Mouse (Mus musculus) lung, embryonic 15.5 days (tissue): ENCODE data around the gene Ube2d3. TPM values are rescaled to one million over a fixed set of nuclear protein-coding genes. Genes with fewer than 3 reads are reported as not detected.
"Not testable (repeated sequence)": the region's sequence is repeated elsewhere in the genome, so short reads cannot be mapped to it uniquely, and the experiment has no call there.

ENCODE experiments used
- ATAC-seq: fragments of 200-750 bp; cut with Nextera tagmentation; 2 replicates; pipeline ENCODE4 v1.8.0; 2017; ENCODE audit warnings: moderate number of reproducible peaks, borderline replicate concordance; ENCODE audit not compliant: low FRiP score, low TSS enrichment; ENCODE audit errors: extremely low read depth
- H3K27ac ChIP-seq: fragments of 300-500 bp; sonication (generic); 2 replicates; pipeline ENCODE4 v1.5.1; 2015; ENCODE audit warnings: moderate library complexity, mild to moderate bottlenecking, inconsistent platforms
- H3K27me3 ChIP-seq: fragments of 300-500 bp; sonication (generic); 2 replicates; pipeline ENCODE4 v1.6.1; 2015; ENCODE audit warnings: inconsistent platforms
- H3K36me3 ChIP-seq: fragments of 300-500 bp; sonication (generic); 2 replicates; pipeline ENCODE4 v1.6.1; 2015; ENCODE audit warnings: inconsistent platforms
- H3K4me1 ChIP-seq: fragments of 300-500 bp; sonication (generic); 2 replicates; pipeline ENCODE4 v1.6.1; 2015; ENCODE audit warnings: inconsistent platforms
- H3K4me2 ChIP-seq: fragments of 300-500 bp; sonication (generic); 2 replicates; pipeline ENCODE4 v1.6.1; 2015; ENCODE audit warnings: inconsistent platforms, mild to moderate bottlenecking, moderate library complexity
- H3K4me3 ChIP-seq: fragments of 300-500 bp; sonication (generic); 2 replicates; pipeline ENCODE4 v1.5.1; 2015; ENCODE audit warnings: mild to moderate bottlenecking, inconsistent platforms
- H3K9ac ChIP-seq: fragments of 300-500 bp; sonication (generic); 2 replicates; pipeline ENCODE4 v1.6.1; 2015; ENCODE audit warnings: inconsistent platforms
- H3K9me3 ChIP-seq: fragments of 300-500 bp; sonication (generic); 2 replicates; pipeline ENCODE4 v1.6.1; 2016; ENCODE audit warnings: inconsistent platforms
- WGBS: fragments of 180-500 bp; shearing (Covaris S2); methylation state at CpG from one replicate; pipeline ENCODE4 v1.1.7; 2015; 5-methylcytosine and 5-hydroxymethylcytosine counted together
- polyA plus RNA-seq: library from polyadenylated mRNA; unstranded; fragments of >200 nt; fragmentation: Nextera tagmentation; extraction: Ambion mirVana; gene quantifications from 2 replicates; pipeline ENCODE4 v1.2.1, GENCODE M21; 2015

Gene Ube2d3
- polyA plus RNA-seq, 1 experiment from 2014 or later, result 516 TPM

DNA sequence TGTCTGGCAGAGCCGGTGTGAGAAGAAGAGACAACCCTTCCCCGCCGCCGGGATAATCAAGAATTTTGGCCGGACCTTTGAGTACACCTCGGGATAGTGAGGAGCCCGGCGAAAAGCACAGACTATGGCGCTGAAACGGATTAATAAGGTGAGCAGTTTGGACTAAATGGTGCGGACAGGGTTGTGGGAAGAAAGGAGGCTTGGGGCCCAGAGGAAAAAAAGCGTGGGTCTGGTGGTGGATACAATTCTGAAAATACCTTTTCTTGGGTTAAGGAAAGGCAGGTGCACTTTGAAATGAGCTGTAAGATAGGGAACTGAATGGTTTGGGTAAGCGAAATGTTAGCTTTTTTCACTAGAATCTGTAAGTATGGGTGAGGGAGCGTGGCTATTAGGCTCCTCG lies 1.7 kb downstream of the Ube2d3 start:
- Histone ChIP-seq H3K9ac (peak overlapping the region; percentile 95), H3K27ac (peak overlapping the region; percentile 100), H3K9me3 (no peaks in the 10 kb centered on the region), H3K4me2 (peak overlapping the region; percentile 60), H3K4me1 (peaks cover 19% of the 10 kb centered on the region), H3K36me3 (peaks cover 4% of the 10 kb centered on the region; the same call in 1 of the 2 replicates), H3K4me3 (peak overlapping the region; percentile 96), H3K27me3 (no peaks in the 10 kb centered on the region)
- 2% methylated on average over 15 of the region's 15 CpGs for WGBS
- ATAC-seq, result no peak

DNA sequence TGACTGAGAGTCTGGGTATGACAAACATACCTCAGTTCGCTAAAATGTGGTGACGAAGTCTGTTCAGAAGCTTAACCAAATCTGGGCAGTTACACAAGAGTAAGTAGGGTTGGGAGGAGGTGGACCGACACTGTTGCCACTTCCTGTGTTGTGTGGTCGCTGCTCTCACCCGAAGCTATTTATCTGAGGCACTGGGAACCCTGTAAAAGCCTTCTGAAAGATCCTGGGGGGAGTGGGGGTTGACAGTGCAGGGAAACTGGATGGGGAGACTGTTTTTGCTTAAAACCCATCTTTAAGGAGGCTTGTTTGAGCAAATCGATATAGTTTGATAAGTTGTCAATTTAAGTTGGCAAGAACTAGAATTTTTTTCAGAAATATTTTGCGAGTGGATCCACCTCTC lies 2.3 kb downstream of the Ube2d3 start:
- ATAC-seq, result no peak
- H3K4me3 ChIP-seq, result peak overlapping the region; percentile 96
- H3K27ac ChIP-seq, result peak overlapping the region; percentile 100
- H3K4me2 ChIP-seq, result peak overlapping the region; percentile 60
- 9% methylated on average over 7 of the region's 7 CpGs for WGBS
- H3K27me3 ChIP-seq, result no peaks in the 10 kb centered on the region
- peaks cover 7% of the 10 kb centered on the region; the same call in 1 of the 2 replicates for H3K36me3 ChIP-seq
- H3K4me1 ChIP-seq, result peaks cover 19% of the 10 kb centered on the region
- no peaks in the 10 kb centered on the region for H3K9me3 ChIP-seq
- H3K9ac ChIP-seq, result peak overlapping the region; percentile 95

DNA sequence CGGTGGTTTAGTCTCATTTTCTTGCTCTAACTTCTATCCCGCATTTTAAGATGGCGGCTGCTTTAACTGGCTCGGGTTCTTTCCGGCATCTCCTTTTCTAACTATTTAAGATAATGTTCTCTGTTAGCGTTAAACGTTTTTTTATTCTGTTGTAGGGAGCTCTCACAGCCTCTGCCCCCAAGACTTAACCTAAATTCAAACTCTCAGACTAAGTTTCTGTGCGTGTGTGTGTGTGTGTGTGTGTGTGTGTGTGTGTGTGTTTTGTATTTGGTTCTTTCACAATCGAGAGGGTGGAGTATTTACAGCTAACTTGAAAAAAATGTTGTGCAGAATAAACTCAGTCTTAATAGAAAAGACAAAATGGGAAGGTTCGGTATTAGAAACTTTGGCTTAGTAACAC lies 2.7 kb downstream of the Ube2d3 start:
- Histone ChIP-seq H3K4me1 (peaks cover 19% of the 10 kb centered on the region), H3K27me3 (no peaks in the 10 kb centered on the region), H3K4me2 (peak overlapping the region; percentile 60), H3K27ac (peak overlapping the region; percentile 100; the same call in 1 of the 2 replicates), H3K4me3 (peak overlapping the region; percentile 96), H3K36me3 (peaks cover 7% of the 10 kb centered on the region; the same call in 1 of the 2 replicates), H3K9ac (peak overlapping the region; percentile 95), H3K9me3 (no peaks in the 10 kb centered on the region)
- WGBS, result 14% methylated on average over 10 of the region's 10 CpGs
- ATAC-seq, result no peak

DNA sequence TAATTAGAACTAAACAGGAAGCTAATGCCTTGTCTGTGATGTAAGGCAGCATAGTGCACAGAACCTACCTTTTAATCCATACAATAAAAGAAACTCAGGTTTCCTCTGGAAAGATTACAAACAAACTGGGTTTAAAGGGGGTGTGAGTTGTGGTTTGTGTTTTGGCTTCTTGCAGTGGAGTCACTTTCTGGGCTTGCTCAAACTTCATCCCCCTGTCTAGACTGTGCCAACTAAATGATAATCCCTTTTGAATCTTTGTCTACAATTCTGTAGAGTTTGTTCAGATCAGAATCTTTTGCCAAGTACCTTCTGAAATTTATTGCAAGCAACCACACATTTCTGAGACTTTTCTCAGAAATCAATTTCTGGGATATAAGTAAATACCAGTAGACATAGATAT lies 7.0 kb downstream of the Ube2d3 start:
- Histone ChIP-seq H3K36me3 (peaks cover 8% of the 10 kb centered on the region), H3K4me1 (peaks cover 12% of the 10 kb centered on the region), H3K9ac (no peak overlapping the region), H3K27me3 (no peaks in the 10 kb centered on the region), H3K4me3 (no peak overlapping the region), H3K4me2 (no peak overlapping the region), H3K9me3 (no peaks in the 10 kb centered on the region), H3K27ac (no peak overlapping the region)
- no peak for ATAC-seq

DNA sequence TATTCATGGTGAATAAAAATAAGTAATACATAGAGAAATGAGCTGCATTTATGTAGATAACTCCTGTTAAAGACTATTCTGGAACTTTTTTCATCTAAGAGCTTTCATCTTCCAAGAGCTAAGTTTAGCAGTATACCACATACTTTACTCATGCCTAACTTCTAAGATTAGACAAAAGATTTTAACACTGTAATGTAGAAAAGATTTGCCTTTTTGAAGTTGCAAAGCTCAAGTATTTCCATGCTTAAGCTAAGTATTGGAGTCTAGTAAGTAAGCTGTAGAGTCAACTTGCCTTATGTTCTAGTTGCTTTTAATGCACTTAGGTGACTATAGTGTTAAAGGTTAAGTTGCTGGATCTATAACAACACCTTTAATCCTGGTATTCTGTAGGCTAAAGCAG lies 21.0 kb downstream of the Ube2d3 start:
- no peaks in the 10 kb centered on the region for H3K4me1 ChIP-seq
- no peak overlapping the region for H3K27ac ChIP-seq
- no peaks in the 10 kb centered on the region for H3K27me3 ChIP-seq
- no peak overlapping the region for H3K4me3 ChIP-seq
- H3K36me3 ChIP-seq, result peaks cover 53% of the 10 kb centered on the region
- no peak overlapping the region for H3K4me2 ChIP-seq
- no peak for ATAC-seq
- no peaks in the 10 kb centered on the region for H3K9me3 ChIP-seq
- H3K9ac ChIP-seq, result no peak overlapping the region

DNA sequence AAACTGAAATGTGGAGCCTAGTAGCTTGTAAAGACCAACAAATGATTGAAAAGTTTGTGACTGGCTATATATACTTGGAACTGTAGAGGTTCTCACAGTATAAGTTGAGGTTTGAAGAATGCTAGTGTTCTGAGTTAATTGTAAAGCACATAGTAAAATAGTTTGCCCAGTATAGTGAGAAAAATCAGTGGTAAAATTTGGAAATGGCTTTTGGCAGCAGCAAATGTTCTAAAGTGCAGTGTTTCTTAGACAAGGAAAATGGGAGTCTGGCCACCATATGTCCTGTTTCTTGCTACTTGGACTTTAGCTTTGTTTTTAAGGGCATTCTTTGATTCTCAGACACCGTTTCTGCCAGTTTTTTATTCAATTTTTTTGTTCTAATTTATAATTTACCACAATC lies 30.5 kb downstream of the Ube2d3 start:
- Histone ChIP-seq H3K36me3 (peaks cover 20% of the 10 kb centered on the region), H3K4me1 (no peaks in the 10 kb centered on the region), H3K27ac (no peak overlapping the region), H3K27me3 (no peaks in the 10 kb centered on the region), H3K4me2 (no peak overlapping the region), H3K9ac (no peak overlapping the region), H3K9me3 (no peaks in the 10 kb centered on the region), H3K4me3 (no peak overlapping the region)
- ATAC-seq, result no peak
- WGBS, result 100% methylated on average over 1 of the region's 1 CpGs

DNA sequence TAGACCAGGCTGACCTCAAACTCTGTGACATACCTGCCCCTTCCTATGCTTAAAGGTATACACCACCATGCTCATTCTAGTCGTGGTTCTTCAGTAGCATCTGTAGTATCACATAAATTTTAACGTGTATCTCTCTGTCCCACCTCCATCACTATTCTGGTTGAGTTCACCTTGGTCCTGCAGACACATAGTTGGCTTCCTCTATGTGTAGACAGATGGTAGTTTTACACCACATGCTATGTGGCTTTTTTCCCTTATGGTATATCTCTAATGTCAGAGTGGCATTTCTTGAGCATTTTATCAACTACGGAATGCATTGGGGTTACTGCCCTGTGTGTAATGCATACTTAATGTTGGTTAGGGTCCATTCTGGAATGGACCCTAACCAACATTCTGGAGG lies 31.2 kb downstream of the Ube2d3 start:
- Histone ChIP-seq H3K4me1 (no peaks in the 10 kb centered on the region), H3K4me2 (no peak overlapping the region), H3K9me3 (no peaks in the 10 kb centered on the region), H3K27ac (no peak overlapping the region), H3K27me3 (no peaks in the 10 kb centered on the region), H3K4me3 (no peak overlapping the region), H3K36me3 (peaks cover 18% of the 10 kb centered on the region), H3K9ac (no peak overlapping the region)
- WGBS, result 50% methylated on average over 3 of the region's 3 CpGs
- no peak for ATAC-seq

DNA sequence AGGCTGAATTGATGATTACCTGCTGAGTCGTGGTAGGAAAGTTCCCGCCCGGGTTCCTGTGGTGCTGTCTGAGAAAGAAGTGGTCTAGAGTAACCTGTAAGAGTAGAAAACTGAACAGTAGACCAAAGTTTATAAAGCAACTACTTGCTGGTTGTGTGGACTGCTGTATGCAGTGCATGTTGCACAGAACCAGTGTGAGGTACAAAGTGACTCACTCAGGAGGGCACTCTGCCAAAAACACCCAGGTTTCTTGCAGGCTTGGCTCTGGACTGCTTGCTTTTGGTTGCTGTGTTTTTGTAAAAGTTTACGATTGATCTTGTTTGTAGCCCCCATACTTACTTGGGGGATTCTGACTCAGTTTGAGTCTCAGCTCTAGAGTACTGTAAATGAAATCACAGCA lies 32.0 kb downstream of the Ube2d3 start:
- Histone ChIP-seq H3K36me3 (peaks cover 12% of the 10 kb centered on the region), H3K4me1 (no peaks in the 10 kb centered on the region), H3K4me3 (no peak overlapping the region), H3K9ac (no peak overlapping the region), H3K27ac (no peak overlapping the region), H3K9me3 (no peaks in the 10 kb centered on the region), H3K4me2 (no peak overlapping the region), H3K27me3 (no peaks in the 10 kb centered on the region)
- 37% methylated on average over 4 of the region's 4 CpGs for WGBS
- peak; percentile 59; the same call in 1 of the 2 replicates for ATAC-seq

DNA sequence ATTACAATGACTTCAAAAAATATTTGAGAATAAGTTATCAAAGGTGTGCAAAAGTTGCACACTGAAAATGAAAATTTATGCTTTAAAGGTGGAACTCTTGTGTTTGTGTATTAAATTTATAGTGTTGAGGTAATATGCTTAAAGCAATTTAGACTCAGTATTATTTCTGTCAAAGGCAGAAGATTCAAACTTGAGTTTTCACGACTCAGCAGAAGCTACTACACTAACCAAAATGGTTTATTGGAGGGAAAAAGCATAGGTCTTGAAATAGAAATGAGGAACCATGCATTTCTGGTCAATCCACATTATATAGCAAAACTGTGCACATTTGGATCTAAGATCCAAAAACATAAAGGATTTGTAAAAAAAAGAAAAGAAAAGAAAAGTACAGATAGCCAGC lies 32.9 kb downstream of the Ube2d3 start:
- ATAC-seq, result no peak
- Histone ChIP-seq H3K9ac (no peak overlapping the region), H3K4me1 (no peaks in the 10 kb centered on the region), H3K27me3 (no peaks in the 10 kb centered on the region), H3K36me3 (peaks cover 12% of the 10 kb centered on the region), H3K9me3 (no peaks in the 10 kb centered on the region), H3K27ac (no peak overlapping the region), H3K4me2 (no peak overlapping the region), H3K4me3 (no peak overlapping the region)
- WGBS, result 84% methylated on average over 1 of the region's 1 CpGs

DNA sequence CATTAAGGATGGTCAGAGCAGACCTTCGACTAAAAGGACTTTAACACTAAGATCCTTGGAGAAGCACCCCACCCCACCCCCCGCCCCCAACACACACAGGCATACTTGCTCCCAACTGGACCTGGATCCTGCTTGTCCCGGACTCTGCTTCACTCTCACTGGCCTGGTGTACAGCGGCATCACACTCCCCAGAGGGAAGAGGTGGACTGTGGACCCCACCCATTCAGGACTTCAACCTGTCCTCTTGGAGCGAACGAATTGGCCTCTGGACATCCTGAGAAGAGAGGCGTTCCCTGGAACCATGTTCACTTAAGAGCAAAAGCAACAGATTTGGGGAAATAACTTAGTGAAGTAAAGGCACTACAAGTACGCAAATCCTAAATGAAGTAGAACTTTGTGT lies 37.1 kb downstream of the Ube2d3 start:
- Histone ChIP-seq H3K4me1 (no peaks in the 10 kb centered on the region), H3K9me3 (no peaks in the 10 kb centered on the region), H3K4me3 (no peak overlapping the region), H3K9ac (no peak overlapping the region), H3K36me3 (no peaks in the 10 kb centered on the region), H3K27me3 (no peaks in the 10 kb centered on the region), H3K4me2 (no peak overlapping the region), H3K27ac (no peak overlapping the region)
- ATAC-seq, result no peak
- 81% methylated on average over 8 of the region's 8 CpGs for WGBS

DNA sequence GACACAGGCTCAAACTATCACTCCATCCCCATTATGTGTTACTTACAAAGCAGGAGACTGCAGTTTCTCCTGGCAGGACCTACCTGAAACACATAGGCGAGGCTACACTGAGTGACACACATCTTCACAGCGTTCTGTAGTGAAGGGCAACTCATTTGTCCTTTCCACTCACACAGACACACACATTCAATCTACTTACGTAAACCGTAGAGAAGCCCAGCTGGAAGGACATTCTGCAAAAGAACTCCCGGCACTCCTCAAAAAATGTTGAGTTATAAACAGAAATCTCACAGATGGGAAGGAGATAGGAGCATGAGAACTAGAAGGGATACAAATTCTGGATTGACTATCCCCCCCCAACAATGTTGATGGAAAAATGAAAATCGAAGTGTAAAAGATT lies 38.3 kb downstream of the Ube2d3 start:
- H3K9me3 ChIP-seq, result no peaks in the 10 kb centered on the region
- H3K36me3 ChIP-seq, result no peaks in the 10 kb centered on the region
- H3K4me3 ChIP-seq, result no peak overlapping the region
- H3K4me2 ChIP-seq, result no peak overlapping the region
- no peak overlapping the region for H3K27ac ChIP-seq
- ATAC-seq, result no peak
- H3K27me3 ChIP-seq, result no peaks in the 10 kb centered on the region
- no peak overlapping the region for H3K9ac ChIP-seq
- 39% methylated on average over 6 of the region's 6 CpGs for WGBS
- H3K4me1 ChIP-seq, result no peaks in the 10 kb centered on the region

DNA sequence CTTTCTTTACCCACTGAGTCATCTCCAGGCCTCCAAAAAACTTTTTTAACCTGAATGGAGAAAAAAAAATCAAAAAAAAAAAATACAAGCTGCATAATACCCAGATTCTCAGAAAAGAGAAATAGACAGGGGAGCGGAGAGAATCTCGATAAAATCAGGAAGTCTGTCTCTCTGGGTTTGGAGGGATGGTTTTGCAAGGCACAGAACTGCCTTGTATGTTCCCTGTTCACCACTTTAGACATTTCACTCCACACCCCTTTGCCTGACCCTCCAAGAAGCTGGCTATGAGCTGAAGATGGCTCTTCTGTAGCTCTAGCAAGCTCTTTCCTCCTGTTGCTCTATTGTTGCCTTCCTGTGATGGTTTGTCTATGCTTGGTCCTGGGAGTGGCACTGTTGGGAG lies 39.0 kb downstream of the Ube2d3 start:
- no peaks in the 10 kb centered on the region for H3K27me3 ChIP-seq
- H3K27ac ChIP-seq, result no peak overlapping the region
- H3K36me3 ChIP-seq, result no peaks in the 10 kb centered on the region
- ATAC-seq, result no peak
- no peak overlapping the region for H3K9ac ChIP-seq
- no peak overlapping the region for H3K4me2 ChIP-seq
- WGBS, result 90% methylated on average over 2 of the region's 2 CpGs
- H3K4me3 ChIP-seq, result no peak overlapping the region
- H3K4me1 ChIP-seq, result no peaks in the 10 kb centered on the region
- no peaks in the 10 kb centered on the region for H3K9me3 ChIP-seq

DNA sequence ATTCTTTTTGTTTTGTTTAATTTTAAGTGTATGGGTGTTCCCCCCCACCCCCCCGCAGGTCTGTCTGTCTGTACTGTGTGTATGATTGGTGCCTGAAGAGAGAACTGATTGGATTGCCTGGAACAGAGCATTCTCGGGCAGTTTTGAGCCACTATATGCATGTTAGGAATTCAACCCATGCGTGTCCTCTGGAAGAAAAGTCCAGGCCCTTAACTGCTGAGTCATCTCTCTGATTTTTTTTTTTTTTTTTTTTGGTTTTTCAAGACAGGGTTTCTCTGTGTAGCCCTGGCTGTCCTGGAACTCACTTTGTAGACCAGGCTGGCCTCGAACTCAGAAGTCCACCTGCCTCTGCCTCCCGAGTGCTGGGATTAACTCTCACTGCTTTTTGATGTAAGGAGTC lies 41.1 kb downstream of the Ube2d3 start:
- H3K36me3 ChIP-seq, H3K4me1 ChIP-seq, H3K27ac ChIP-seq, H3K4me2 ChIP-seq, H3K9ac ChIP-seq, ATAC-seq, H3K9me3 ChIP-seq, H3K4me3 ChIP-seq, H3K27me3 ChIP-seq: not testable (repeated sequence)
- 78% methylated on average over 5 of the region's 5 CpGs for WGBS
